Mouse (Mus musculus): ENCODE data around the gene Arl3.
"Not testable (repeated sequence)": the region's sequence is repeated elsewhere in the genome, so short reads cannot be mapped to it uniquely, and the experiment has no call there.

Arl3 gene

DNA sequence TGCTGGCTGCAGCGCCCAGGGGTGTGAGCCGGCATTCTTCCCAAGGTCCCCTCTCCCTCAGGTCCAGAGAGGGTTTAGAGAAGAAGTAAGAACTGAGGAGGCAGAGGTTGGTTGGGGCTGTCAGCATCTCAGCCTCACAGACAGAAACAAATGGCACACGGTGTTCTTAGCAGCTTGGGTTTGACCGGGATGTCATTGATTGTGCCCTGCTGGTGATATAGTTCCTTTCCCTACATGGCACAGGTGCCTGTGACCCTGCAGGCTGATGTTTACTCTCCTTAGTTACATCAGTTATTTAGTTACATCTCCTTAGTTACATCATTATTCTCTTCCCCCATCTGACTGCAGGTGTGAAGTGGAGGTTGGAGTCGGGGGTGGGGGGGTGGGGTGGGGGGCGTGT lies 18.6 kb upstream of the Arl3 start:
- DNase-seq (ENCODE audit: low read depth): no peak

DNA sequence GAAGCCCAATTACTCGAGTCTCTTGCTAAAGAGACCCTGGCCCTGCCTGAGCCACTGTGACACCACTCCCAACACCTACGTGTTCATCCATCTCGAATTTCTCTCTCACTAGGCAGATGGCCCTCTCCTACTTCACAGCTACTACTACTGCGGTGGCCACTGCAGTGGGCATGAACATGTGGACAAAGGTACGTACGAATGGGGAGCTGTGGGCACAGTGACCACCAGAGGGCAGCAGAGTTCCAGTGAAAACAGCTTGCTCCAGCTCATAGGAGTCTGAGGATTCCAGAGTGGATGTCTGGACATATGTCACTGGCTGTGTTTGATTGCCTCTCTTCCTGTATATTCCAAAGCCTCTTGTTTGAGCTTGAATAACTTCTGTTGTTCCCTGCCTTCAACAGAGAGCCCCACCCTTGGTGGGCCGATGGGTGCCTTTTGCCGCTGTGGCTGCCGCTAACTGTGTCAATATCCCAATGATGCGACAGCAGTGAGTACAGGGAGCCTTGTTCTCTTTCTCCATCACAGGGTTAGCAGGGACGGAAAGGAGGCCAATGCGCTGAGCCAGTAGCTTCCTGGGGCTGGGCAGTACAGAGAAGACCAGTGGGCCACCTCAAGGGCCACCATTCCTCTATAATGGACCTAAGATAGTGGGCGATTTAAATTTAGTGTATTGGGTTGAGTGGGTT lies 15.0 kb upstream of the Arl3 start:
- DNase-seq (ENCODE audit: low read depth): peak; percentile 87

- DNase-seq (ENCODE audit: low read depth): no peak
Measured at GRCm38 (mm10) chr19:46575196-46575595, 2.2 kb upstream of the Arl3 start.

GRCm38 (mm10) chr19:46573990-46574389 lies 992 bp upstream of the Arl3 start:
- DNase-seq (ENCODE audit: low read depth): no peak

- DNase-seq (ENCODE audit: low read depth): no peak
Measured at GRCm38 (mm10) chr19:46572548-46572947, 450 bp downstream of the Arl3 start.

DNA sequence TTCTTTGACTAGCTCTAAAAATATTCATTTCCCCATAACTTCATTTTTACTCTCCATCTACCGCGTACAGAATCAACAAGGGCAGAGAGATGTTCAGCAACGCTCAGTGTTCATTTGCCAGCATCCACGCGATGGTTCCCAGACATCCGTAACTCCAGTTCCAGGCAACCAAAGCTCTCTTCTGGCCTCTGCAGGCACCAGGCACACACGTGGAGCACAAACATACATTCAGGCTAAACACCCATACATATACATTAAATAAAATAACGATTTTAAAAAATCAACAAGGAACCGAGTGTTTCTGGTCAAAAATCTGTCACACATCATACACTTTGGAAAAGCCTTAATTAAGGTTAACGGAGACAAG lies 1.1 kb downstream of the Arl3 start:
- no peak for DNase-seq (ENCODE audit: low read depth)

DNA sequence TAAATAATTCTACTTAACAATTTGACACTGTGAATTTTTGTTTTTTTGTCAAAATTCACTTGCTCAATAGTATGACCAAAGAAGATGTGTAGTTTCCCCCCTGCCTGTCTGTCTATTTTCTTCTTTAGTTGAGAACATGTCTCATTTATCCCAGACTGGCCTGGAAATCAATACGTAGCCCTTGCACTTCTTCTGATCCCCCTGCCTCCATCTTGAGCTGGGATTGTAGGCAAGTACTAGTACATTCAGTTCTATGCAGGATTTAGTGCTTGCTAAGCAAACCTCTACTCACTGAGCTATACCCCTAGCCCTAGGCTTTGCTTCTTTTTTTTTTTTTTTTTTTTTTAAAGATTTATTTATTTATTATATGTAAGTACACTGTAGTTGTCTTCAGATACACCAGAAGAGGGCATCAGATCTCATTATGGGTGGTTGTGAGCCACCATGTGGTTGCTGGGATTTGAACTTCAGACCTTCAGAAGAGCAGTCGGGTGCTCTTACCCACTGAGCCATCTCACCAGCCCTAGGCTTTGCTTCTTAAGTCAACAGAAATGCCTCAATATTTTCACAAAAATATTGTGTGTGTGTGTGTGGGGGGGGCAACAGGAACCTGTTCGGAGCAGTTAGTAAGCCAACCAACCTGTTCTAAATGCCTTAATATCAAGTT lies 1.7 kb downstream of the Arl3 start:
- DNase-seq (ENCODE audit: low read depth): not testable (repeated sequence)

DNA sequence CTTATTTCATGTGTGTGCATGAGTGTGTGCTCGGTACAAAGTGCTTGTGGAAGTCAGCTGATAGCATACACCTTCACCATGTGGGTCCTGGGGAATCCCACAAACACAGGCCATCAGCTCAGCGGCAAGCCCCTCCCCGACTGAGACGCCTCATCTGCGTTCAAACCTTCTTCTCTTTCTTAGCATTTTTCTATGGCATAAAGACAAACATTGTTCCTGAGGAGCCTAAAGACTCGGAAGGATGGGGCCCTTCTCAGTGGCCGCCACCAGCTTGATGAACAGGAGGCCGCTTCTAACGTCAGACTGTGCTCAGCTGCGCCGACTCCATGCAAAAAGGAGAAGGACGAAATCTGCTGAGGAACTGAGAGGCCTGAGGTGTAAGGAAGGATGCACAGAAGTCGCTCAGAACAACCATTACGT lies 8.9 kb downstream of the Arl3 start:
- DNase-seq (ENCODE audit: low read depth): no peak

DNA sequence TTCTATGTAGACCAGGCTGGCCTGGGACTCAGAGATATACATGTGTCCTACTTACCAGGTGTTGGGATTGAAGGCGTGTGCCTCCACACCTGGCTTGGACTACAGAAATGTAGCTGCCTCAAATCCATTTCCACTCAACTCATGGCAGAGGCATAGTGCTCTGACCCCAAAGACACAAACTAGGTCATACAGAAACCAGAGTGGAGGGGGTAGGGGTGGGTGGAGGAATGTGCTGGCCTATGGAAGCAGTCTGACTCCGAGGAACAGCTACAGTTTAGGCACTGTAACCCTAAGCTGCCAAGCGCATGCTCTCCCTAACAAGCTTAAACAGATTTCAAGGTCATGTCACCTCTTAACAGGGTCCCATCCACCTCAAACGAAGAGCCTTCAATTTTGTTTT lies 9.4 kb downstream of the Arl3 start:
- DNase-seq (ENCODE audit: low read depth): no peak

DNA sequence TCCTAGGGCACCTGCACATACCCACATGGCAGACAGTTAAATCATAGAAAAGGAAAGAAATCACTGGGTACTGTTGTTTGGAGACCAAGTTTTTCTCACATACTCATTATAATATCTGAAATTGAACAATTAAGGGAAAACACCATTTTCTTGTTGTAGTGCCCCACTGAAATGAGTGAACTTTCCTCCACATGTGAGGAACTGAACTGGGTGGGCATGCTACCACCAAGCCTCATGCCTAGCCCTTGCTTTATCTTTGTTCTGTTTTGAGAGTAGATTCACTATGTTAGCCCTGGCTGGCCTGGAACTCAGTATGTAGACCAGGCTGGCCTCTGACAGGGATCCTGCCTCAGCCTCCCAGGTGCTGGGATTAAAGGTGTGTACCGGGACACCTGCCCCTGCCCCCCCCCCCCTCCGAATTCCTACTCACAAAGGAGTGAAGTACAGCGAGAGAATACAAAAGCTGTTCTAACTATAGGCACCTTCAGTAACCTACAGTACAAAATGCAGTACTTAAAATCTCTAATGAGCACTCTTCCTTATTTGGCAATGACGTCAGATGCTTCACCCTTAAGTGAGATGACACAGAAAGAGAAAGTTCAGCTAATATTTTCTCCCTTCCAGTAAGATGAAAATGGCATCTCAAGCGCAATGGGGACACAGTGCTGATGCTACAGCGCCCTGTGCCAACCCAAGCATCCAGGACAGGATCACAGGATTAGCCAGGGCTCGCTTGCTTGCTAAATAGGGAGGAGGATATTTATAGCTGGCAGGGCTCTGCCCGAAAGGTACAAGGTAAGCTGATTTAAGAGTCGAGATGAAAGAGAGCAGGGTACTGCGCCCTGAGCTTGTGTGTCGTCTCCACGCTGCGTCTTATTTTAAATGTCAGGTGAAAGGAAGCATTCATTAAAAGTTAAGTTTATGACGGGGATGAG lies 10.2 kb downstream of the Arl3 start:
- no peak for DNase-seq (ENCODE audit: low read depth)

DNA sequence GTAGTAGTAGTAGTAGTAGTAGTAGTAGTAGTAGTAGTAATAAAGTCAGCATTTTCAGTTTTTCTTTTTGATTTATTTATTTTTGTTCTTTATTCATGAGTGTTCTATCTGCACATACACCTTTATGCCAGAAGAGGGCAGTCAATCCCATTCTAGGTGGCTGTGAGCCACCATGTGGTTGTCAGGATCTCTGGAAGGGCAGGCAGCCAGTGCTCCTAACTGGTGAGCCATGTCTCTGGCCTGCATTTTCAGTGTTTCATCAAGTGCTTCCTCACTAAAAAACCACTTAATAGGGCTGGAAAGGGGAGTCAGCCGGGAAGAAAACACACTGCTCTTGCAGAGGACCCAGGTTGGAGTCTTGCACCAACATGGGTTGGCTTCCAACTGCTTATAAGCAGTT lies 10.9 kb downstream of the Arl3 start:
- DNase-seq (ENCODE audit: low read depth): peak; percentile 77

DNA sequence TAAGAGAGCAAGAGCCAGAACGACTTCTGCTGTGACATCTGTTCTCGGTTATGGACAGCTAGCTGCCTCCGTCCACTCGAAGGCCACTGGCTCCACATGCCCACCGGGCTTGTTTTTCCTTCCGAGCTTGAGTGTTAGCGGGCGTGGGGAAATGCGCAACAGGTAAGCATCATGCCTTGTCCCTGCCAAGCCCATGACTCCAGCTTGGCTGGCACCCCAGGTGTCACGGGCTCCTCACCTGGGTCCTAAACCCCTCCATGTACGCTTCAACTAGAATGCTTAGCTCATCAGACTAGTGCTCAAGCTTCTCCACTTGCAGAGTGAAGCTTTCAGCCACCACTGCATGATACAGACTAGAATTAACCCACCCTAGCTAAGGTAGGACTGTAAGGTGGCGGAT lies 14.4 kb downstream of the Arl3 start:
- no peak for DNase-seq (ENCODE audit: low read depth)

GRCm38 (mm10) chr19:46558009-46558408 lies 15.0 kb downstream of the Arl3 start:
- DNase-seq (ENCODE audit: low read depth): no peak

GRCm38 (mm10) chr19:46553541-46553955 lies 19.4 kb downstream of the Arl3 start:
- no peak for DNase-seq (ENCODE audit: low read depth)

- no peak for DNase-seq (ENCODE audit: low read depth)
Measured at GRCm38 (mm10) chr19:46552496-46552895, 20.5 kb downstream of the Arl3 start.

- DNase-seq (ENCODE audit: low read depth): no peak
Measured at GRCm38 (mm10) chr19:46550385-46550784, 22.6 kb downstream of the Arl3 start.

DNA sequence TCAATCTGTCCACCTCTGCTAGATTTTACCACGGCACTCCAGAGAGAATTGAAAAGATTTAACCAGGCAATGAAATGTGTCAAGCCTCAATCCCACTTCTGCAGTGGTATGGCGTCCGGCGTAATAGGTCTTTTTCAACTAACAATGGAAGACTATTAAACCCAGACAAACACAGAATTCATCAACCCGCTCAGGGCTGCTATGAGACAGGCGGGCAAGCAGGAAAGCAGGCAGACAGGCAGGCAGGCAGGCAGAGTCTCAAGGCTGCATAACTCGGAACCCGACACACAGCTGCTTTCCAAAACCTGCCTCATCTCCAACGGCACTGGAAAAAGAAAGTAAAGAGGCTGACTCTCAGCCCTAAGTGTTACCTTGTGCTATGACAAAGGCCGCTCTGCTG lies 24.9 kb downstream of the Arl3 start:
- DNase-seq (ENCODE audit: low read depth): no peak

GRCm38 (mm10) chr19:46547565-46547964 lies 25.4 kb downstream of the Arl3 start:
- no peak for DNase-seq (ENCODE audit: low read depth)

- DNase-seq (ENCODE audit: low read depth): no peak
Measured at GRCm38 (mm10) chr19:46542750-46543149, 30.2 kb downstream of the Arl3 start.

DNA sequence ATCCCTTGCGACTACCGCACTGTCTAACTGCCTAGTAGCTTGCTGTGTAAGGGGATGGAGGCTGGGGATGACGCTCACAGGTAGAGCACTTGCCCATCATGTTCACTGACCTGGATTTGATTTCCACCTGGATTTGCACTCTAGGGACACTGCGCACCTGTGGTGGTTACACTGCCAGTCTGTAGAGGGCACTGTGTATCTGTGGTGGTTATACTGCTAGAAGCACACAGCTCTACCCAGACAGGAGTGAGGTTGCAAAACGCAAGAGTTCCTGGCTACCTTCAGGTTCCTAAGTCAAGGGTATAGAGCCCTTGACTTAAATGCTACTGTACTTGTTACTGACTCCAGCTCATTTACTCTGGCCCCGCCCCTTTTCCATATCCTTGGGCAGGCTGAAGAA lies 34.8 kb downstream of the Arl3 start:
- no peak for DNase-seq (ENCODE audit: low read depth)

DNA sequence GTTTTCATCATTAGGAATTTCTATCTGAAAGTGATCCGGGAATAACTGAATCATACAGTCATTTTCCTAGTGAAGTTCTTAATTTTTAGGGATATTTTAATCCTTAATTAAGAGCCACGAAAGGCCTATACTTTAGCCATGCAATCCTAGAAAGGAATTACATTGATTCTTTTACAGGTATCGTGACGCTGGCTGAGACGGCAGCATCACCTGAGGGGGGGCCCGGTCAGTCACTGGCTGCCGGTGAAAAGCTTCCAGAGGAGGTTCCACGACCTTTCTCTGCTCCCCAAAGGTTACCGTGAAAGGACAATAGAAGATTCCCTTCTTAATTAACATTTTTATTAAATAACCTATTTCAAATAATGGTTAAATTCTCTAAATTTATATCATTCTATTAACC lies 35.6 kb downstream of the Arl3 start:
- DNase-seq (ENCODE audit: low read depth): no peak

DNA sequence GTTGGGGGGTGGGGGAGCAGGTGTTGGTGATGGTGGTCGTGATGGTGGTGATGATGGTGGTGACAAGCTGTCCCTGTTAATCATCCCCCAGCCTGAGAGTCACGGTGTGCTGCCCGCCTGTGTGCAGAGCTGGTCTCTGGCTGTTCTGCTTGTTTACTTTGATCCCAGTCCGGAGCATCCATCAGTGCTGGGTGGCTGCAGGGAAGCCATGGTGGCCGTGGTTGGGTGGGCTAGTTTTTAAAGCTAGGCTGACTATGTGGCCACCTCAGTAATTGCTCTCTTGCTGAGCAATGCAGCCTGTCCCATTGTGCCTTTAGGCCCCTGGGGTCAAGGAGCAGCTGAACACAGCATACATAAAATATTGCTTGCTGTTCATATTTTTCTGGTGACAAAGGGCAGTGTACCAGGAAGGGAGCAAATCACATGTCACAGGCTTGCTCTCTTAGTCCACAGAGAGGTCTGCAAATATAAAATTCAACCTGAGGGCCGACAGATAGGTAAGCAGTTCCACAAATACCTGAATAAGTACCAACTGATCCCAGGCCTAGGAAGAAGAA lies 38.4 kb downstream of the Arl3 start:
- no peak for DNase-seq (ENCODE audit: low read depth)

DNA sequence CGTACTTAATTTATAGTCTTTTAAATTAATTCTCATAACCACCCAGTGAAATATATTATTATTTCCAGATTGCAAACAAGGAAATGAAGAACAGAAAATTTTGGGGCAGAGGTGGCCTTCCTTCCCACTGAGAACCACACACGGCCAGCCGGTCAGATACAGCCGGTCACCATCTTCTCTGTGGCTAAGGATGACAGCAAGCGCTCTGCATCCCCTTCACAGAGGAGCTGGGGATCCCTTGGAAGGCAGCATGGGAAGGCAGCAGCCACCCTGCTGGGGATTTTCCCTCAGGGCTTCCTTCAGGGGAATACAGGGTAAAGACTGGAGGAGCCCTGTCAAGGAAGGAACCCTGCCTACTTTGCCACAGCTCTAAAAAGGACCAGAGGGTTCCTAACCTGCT lies 39.5 kb downstream of the Arl3 start:
- no peak for DNase-seq (ENCODE audit: low read depth)

All from naive thymus-derived CD4-positive, alpha-beta T cell, adult 2 months (primary cell).